Mouse (Mus musculus) limb, embryonic 11.5 days (tissue): ENCODE data around the gene Dtnbp1. TPM values are rescaled to one million over a fixed set of nuclear protein-coding genes. Genes with fewer than 3 reads are reported as not detected.

Experiments
- ATAC-seq: fragments of 200-750 bp; cut with Nextera tagmentation; 2 replicates; pipeline ENCODE4 v1.8.0; 2017; ENCODE audit warnings: low read depth; ENCODE audit not compliant: insufficient number of reproducible peaks, low FRiP score, low TSS enrichment
- DNase-seq: peaks from one replicate; pipeline ENCODE4 v3.0.0-alpha.2; 2015; ENCODE audit warnings: low spot score
- H3K27ac ChIP-seq: fragments of 300-500 bp; sonication (generic); replicated peaks from 2 replicates; pipeline ENCODE4 v1.5.1; 2014; ENCODE audit warnings: low read depth, mild to moderate bottlenecking, low read length
- H3K27me3 ChIP-seq: fragments of 300-500 bp; sonication (generic); 2 replicates; pipeline ENCODE4 v1.6.1; 2014; ENCODE audit warnings: mild to moderate bottlenecking, low read length, mixed read lengths; ENCODE audit not compliant: control insufficient read depth, insufficient read depth
- H3K36me3 ChIP-seq: fragments of 300-500 bp; sonication (generic); 2 replicates; pipeline ENCODE4 v1.6.1; 2014; ENCODE audit warnings: mild to moderate bottlenecking, low read length, moderate library complexity, mixed read lengths; ENCODE audit not compliant: control insufficient read depth, insufficient read depth
- H3K4me1 ChIP-seq: fragments of 300-500 bp; sonication (generic); 2 replicates; pipeline ENCODE4 v1.6.1; 2014; ENCODE audit warnings: low read length, mixed read lengths; ENCODE audit not compliant: control insufficient read depth, insufficient read depth
- H3K4me2 ChIP-seq: fragments of 300-500 bp; sonication (generic); 2 replicates; pipeline ENCODE4 v1.6.1; 2014; ENCODE audit warnings: low read depth, mild to moderate bottlenecking, moderate library complexity; ENCODE audit not compliant: severe bottlenecking
- H3K4me3 ChIP-seq: fragments of 300-500 bp; sonication (generic); 2 replicates; pipeline ENCODE4 v1.5.1; 2014; ENCODE audit warnings: low read depth, low read length
- H3K9ac ChIP-seq: fragments of 300-500 bp; sonication (generic); 2 replicates; pipeline ENCODE4 v1.6.1; 2014; ENCODE audit warnings: mild to moderate bottlenecking, low read length
- H3K9me3 ChIP-seq: fragments of 300-500 bp; sonication (generic); 2 replicates; pipeline ENCODE4 v1.6.1; 2016; ENCODE audit warnings: low read length; ENCODE audit not compliant: control insufficient read depth
- WGBS: fragments of 180-500 bp; shearing (Covaris S2); extraction: QIAGEN DNeasy Blood & Tissue Kit; methylation state at CpG from one replicate; pipeline ENCODE4 v1.1.7; 2014; 5-methylcytosine and 5-hydroxymethylcytosine counted together
- polyA plus RNA-seq: library from polyadenylated mRNA; unstranded; fragments of >200 nt; fragmentation: Nextera tagmentation; extraction: Ambion mirVana; gene quantifications from 2 replicates; pipeline ENCODE4 v1.2.1, GENCODE M21; 2014

Dtnbp1 gene
- polyA plus RNA-seq, 1 experiment from 2014 or later: 75.3 TPM

DNA sequence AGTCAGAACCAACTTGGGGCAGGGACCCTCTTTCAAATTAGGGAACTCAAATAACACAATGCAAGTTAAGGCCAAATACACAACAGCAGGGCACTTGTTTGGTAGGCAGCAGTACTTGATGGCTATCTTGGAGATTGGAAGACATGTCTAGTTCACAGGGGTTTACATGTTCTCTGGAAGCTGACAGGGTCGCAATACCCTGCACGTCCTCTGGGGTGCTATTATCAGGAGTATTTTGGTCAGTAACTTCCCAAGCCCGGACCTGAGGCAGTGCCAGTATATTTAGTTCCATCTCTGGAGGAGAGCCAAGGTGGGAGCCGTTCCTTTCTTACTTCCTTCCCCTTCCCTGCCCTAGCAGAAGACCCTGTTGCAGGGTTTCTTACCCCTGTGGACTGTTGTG, 86.0 kb downstream of the Dtnbp1 start:
- H3K9me3 ChIP-seq: no peaks in the 10 kb centered on the region
- H3K4me2 ChIP-seq: no peak overlapping the region
- no peak overlapping the region for H3K9ac ChIP-seq
- H3K27me3 ChIP-seq: no peaks in the 10 kb centered on the region
- WGBS: 73% methylated on average over 4 of the region's 4 CpGs
- H3K4me1 ChIP-seq: no peaks in the 10 kb centered on the region
- no peak for ATAC-seq
- peak; percentile 39 for DNase-seq
- no peak overlapping the region for H3K4me3 ChIP-seq
- H3K36me3 ChIP-seq: peaks cover 28% of the 10 kb centered on the region; the same call in 1 of the 2 replicates
- no peak overlapping the region for H3K27ac ChIP-seq

DNA sequence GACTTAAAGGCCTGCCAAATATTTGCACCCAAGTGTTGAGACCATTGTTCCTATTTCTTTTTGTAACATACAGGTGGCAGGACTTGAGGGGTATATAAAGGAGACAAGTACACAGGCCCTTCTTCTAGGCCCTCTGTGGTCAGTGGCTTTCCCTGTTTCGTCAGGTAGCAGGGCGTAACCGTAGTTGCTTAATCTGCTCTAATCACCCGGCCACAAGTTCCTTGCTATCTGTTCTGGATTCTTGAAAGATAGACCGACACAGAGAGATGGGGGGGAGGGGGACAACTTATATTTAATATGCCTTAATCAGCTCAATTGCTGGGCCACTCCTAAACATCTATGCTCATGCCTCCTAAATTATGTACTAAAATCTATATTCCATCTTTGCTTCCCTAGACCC, 86.6 kb downstream of the Dtnbp1 start:
- DNase-seq (no peak), ATAC-seq (no peak)
- Histone ChIP-seq H3K9me3 (no peaks in the 10 kb centered on the region), H3K4me1 (no peaks in the 10 kb centered on the region), H3K9ac (no peak overlapping the region), H3K4me3 (no peak overlapping the region), H3K27me3 (no peaks in the 10 kb centered on the region), H3K27ac (no peak overlapping the region), H3K4me2 (no peak overlapping the region), H3K36me3 (peaks cover 28% of the 10 kb centered on the region; the same call in 1 of the 2 replicates)
- 91% methylated on average over 5 of the region's 5 CpGs for WGBS

- Histone ChIP-seq H3K4me3 (no peak overlapping the region), H3K9me3 (no peaks in the 10 kb centered on the region), H3K9ac (no peak overlapping the region), H3K36me3 (peaks cover 16% of the 10 kb centered on the region; the same call in 1 of the 2 replicates), H3K4me1 (0 out of 2 replicates have a peak, but pooled peaks cover 2% of the 10 kb centered on the region), H3K4me2 (no peak overlapping the region), H3K27me3 (no peaks in the 10 kb centered on the region), H3K27ac (no peak overlapping the region)
- ATAC-seq (no peak), DNase-seq (no peak)
- WGBS: 75% methylated on average over 7 of the region's 7 CpGs
These were observed 88.4 kb downstream of the Dtnbp1 start for GRCm38 (mm10) chr13:44913560-44913959.

DNA sequence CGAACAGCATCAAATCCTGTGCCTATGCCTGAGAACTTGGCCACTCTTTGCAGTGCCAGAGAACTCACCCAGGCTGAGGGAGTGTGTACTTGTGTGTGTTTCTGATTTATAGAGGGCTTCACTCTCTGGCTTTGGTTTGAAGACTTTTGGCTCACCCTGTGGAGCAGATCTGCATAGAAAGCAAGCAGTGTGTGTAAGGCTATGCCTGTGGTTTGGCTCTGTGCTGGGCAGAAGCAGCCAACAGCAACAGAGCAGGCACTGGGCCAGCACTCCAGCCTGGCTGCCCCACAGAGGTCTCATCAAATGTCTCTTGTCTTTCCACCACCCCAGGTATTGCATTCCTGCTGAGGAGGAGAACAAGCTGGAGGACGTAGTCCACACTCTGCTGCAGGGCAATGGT, 89.1 kb downstream of the Dtnbp1 start:
- Histone ChIP-seq H3K36me3 (peaks cover 18% of the 10 kb centered on the region; the same call in 1 of the 2 replicates), H3K27ac (no peak overlapping the region), H3K9me3 (no peaks in the 10 kb centered on the region), H3K4me3 (no peak overlapping the region), H3K9ac (no peak overlapping the region), H3K4me1 (0 out of 2 replicates have a peak, but pooled peaks cover 2% of the 10 kb centered on the region), H3K4me2 (no peak overlapping the region), H3K27me3 (no peaks in the 10 kb centered on the region)
- DNase-seq (no peak), ATAC-seq (no peak)
- WGBS: 91% methylated on average over 2 of the region's 2 CpGs

DNA sequence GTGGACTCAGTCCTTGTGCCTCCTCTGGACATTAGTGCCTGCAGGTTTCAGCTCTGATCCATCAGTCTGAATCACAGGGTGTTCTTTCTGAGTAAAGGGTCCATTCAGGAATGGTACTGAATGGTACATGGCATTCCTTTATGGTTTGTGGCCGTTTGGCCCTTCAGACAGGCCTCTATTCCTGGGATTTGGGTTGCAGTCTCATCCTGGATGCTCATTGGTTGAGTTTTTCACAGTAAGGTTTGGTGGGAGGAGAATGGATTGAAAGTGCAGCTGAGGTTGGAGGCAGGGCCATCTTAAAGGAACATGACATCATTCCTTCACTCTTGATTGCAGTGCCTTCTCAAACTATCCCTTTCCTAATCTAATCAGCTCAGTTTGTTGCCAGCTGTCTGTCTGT, 93.2 kb downstream of the Dtnbp1 start:
- peaks cover 15% of the 10 kb centered on the region; the same call in 1 of the 2 replicates for H3K36me3 ChIP-seq
- 13% methylated on average over 1 of the region's 1 CpGs for WGBS

GRCm38 (mm10) chr13:44907702-44908101, 94.2 kb downstream of the Dtnbp1 start:
- Histone ChIP-seq H3K27me3 (no peaks in the 10 kb centered on the region), H3K27ac (no peak overlapping the region), H3K9me3 (no peaks in the 10 kb centered on the region), H3K4me2 (no peak overlapping the region), H3K36me3 (peaks cover 17% of the 10 kb centered on the region; the same call in 1 of the 2 replicates), H3K9ac (no peak overlapping the region), H3K4me3 (no peak overlapping the region), H3K4me1 (0 out of 2 replicates have a peak, but pooled peaks cover 2% of the 10 kb centered on the region)
- ATAC-seq (no peak), DNase-seq (no peak)
- 78% methylated on average over 6 of the region's 6 CpGs for WGBS

More for the DNA sequence above, 93.2 kb downstream of the Dtnbp1 start:
- no peaks in the 10 kb centered on the region for H3K9me3 ChIP-seq
- H3K4me1 ChIP-seq: 0 out of 2 replicates have a peak, but pooled peaks cover 2% of the 10 kb centered on the region
- DNase-seq (no peak), ATAC-seq (no peak)
- H3K27me3 ChIP-seq: no peaks in the 10 kb centered on the region
- H3K4me3 ChIP-seq: no peak overlapping the region
- no peak overlapping the region for H3K4me2 ChIP-seq
- no peak overlapping the region for H3K27ac ChIP-seq
- no peak overlapping the region for H3K9ac ChIP-seq

DNA sequence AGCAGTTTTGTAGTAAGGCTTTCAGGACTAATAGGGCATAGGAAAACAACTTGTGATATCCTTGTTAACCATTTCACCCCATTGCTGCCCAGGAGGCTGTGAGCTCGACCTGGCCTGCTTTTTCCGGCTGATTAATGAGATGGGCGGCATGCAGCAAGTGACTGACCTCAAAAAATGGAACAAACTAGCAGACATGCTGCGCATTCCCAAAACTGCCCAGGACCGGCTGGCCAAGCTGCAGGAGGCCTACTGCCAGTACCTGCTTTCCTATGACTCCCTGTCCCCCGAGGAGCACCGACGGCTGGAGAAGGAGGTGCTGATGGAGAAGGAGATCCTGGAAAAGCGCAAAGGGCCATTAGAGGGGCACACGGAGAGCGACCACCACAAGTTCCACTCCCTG, 95.8 kb downstream of the Dtnbp1 start:
- Histone ChIP-seq H3K9ac (no peak overlapping the region), H3K4me2 (no peak overlapping the region), H3K27me3 (no peaks in the 10 kb centered on the region), H3K36me3 (peaks cover 16% of the 10 kb centered on the region; the same call in 1 of the 2 replicates), H3K27ac (no peak overlapping the region), H3K4me1 (0 out of 2 replicates have a peak, but pooled peaks cover 2% of the 10 kb centered on the region), H3K9me3 (no peaks in the 10 kb centered on the region), H3K4me3 (no peak overlapping the region)
- no peak for DNase-seq
- no peak for ATAC-seq
- 92% methylated on average over 11 of the region's 11 CpGs for WGBS

GRCm38 (mm10) chr13:44904271-44904670, 97.7 kb downstream of the Dtnbp1 start:
- no peak overlapping the region for H3K4me3 ChIP-seq
- no peaks in the 10 kb centered on the region for H3K27me3 ChIP-seq
- H3K9ac ChIP-seq: no peak overlapping the region
- WGBS: 78% methylated on average over 1 of the region's 1 CpGs
- H3K36me3 ChIP-seq: peaks cover 14% of the 10 kb centered on the region; the same call in 1 of the 2 replicates
- no peak overlapping the region for H3K4me2 ChIP-seq
- DNase-seq (no peak), ATAC-seq (no peak)
- H3K4me1 ChIP-seq: 0 out of 2 replicates have a peak, but pooled peaks cover 2% of the 10 kb centered on the region
- H3K9me3 ChIP-seq: no peaks in the 10 kb centered on the region
- H3K27ac ChIP-seq: no peak overlapping the region

DNA sequence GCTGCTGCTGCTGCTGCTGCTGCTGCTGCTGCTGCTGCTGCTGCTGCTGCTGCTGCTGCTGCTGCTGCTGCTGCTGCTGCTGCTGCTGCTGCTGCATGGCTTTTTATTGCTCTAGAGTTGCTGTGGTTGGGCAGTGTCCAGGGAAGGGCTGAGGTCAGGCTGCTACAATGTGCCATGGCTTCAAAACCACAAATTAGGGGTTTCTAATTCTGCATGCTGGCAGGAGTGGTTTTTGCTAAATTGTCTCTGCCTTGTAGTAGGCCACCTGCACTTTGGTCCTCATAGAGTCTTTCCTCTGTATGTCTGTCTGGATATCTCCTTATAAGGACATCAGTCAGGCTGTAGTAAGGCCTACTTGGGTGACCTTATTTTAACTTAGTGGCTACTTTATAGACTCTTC, 98.5 kb downstream of the Dtnbp1 start:
- H3K4me2 ChIP-seq: no peak overlapping the region
- H3K9me3 ChIP-seq: no peaks in the 10 kb centered on the region
- no peak overlapping the region for H3K9ac ChIP-seq
- H3K27ac ChIP-seq: no peak overlapping the region
- H3K4me3 ChIP-seq: no peak overlapping the region
- no peaks in the 10 kb centered on the region for H3K4me1 ChIP-seq
- DNase-seq (no peak), ATAC-seq (no peak)
- peaks cover 14% of the 10 kb centered on the region; the same call in 1 of the 2 replicates for H3K36me3 ChIP-seq
- no peaks in the 10 kb centered on the region for H3K27me3 ChIP-seq
